Mouse (Mus musculus) Patski (cell line): Measurements from ENCODE around the gene Btaf1. TPM values are rescaled to one million over a fixed set of nuclear protein-coding genes. Genes with fewer than 3 reads are reported as not detected.

Source experiments
- ATAC-seq: fragments of 100-300 bp; one replicate; pipeline ENCODE4 v1.8.0; 2021
- CTCF ChIA-PET: fragments of 350-600 bp; sonication (Branson Sonifier 250); formaldehyde crosslinking; loops from one replicate; lab custom pipeline; 2022; ENCODE audit warnings: inconsistent platforms; lab: Charles Lee
- POLR2A ChIA-PET: fragments of 350-600 bp; sonication (Branson Sonifier 250); formaldehyde crosslinking; loops from one replicate; lab custom pipeline; 2022; ENCODE audit warnings: antibody characterized with exemption, inconsistent platforms; lab: Charles Lee
- DNase-seq: peaks from one replicate; pipeline ENCODE4 v3.0.0-alpha.2; 2011; ENCODE audit warnings: low read depth, low spot score
- H3K27me3 ChIP-seq: fragments of 371-371 bp; one replicate; pipeline ENCODE4 v1.5.1; 2021
- CTCF ChIP-seq: fragments of 100-300 bp; IDR thresholded peaks from one replicate; pipeline ENCODE4 v1.5.1; 2021
- in situ Hi-C: fragments of 300-500 bp; cut with MboI; formaldehyde crosslinking; loops from 3 replicates; pipeline ENCODE4 v1.11.1; 2018; ENCODE audit warnings: low pct_unique_long_range_greater_than_20kb, mixed read lengths
- polyA plus RNA-seq: library from polyadenylated mRNA; unstranded; gene quantifications from one replicate; pipeline ENCODE4 v1.2.3, GENCODE M21; 2021

Btaf1 gene
- polyA plus RNA-seq, 1 experiment from 2014 or later, result 24.3 TPM

GRCm38 (mm10) chr19:36919466-36919865 lies 6.4 kb upstream of the Btaf1 start, which contains the start of gene Fgfbp3:
Fgfbp3 (minus strand) TSS chr19:36919615.
- ATAC-seq (no peak), DNase-seq (no peak)
- no peaks in the 10 kb centered on the region for H3K27me3 ChIP-seq
- in situ Hi-C loops, result loop anchor here (5.0 kb wide), 2 partner anchors 102 to 302 kb away; no protein-coding TSS in a partner anchor
- CTCF ChIA-PET, result interaction anchor here (1.3 to 1.8 kb wide), 3 partner anchors 10 to 107 kb away, joined by 3 to 9 read pairs (median 6); no protein-coding TSS in a partner anchor
- TF ChIP-seq CTCF, result no peak
- POLR2A ChIA-PET, result interaction anchor here (1.6 kb wide), 1 partner anchor 24 kb away, joined by 7 read pairs; no protein-coding TSS in a partner anchor

- CTCF ChIA-PET, result interaction anchor here (0.8 to 2.2 kb wide), 10 partner anchors 12 to 81 kb away, joined by 3 to 10 read pairs (median 4); no protein-coding TSS in a partner anchor
- peak; percentile 57 for TF ChIP-seq CTCF
- in situ Hi-C loops, result loop anchor here (10.0 kb wide), 1 partner anchor 807 kb away; no protein-coding TSS in a partner anchor
- no peak for ATAC-seq
- no peak for DNase-seq
- no peaks in the 10 kb centered on the region for H3K27me3 ChIP-seq
- POLR2A ChIA-PET, result no interaction called here
Observed at GRCm38 (mm10) chr19:36922015-36922414, 3.9 kb upstream of the Btaf1 start.

GRCm38 (mm10) chr19:36922936-36923335 lies 2.9 kb upstream of the Btaf1 start:
- DNase-seq (no peak), ATAC-seq (no peak)
- CTCF ChIA-PET, result interaction anchor here (0.8 to 2.2 kb wide), 10 partner anchors 13 to 82 kb away, joined by 3 to 10 read pairs (median 4); no protein-coding TSS in a partner anchor
- in situ Hi-C loops, result loop anchor here (10.0 kb wide), 1 partner anchor 808 kb away; no protein-coding TSS in a partner anchor
- POLR2A ChIA-PET, result no interaction called here
- H3K27me3 ChIP-seq, result no peaks in the 10 kb centered on the region
- TF ChIP-seq CTCF, result no peak

DNA sequence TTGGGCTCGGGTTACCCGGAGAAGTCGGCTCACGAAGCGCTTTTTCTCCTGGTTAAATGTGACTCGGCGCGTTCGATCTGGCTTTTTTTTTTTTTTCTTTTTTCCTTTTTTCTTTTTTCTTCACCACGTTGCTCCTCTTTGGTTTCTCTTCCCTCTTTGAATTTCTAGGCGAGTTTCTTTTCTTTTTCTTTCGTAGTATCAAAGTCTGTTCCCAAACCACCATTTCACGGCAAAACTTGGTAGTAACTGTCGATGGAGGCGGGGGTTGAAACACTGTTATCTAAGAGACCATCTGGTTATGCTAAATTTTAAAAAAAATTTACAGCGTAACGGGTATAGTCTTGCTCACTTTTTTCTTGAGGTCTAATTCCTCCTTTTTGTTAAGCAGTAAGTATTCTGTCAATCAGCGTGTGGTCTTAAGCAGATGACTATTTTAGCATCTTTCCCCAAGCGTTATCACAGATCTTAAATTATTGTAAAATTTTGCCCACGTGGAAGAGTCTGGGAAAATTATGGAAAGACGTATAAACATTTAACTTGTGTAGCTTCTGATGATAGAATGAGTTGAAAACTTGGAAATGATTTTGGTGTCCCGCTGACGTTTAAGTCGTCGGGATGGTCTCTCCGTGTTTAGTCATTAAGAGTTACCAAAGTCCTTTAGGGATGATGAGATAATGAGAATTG lies 816 bp downstream of the Btaf1 start:
- no peaks in the 10 kb centered on the region for H3K27me3 ChIP-seq
- TF ChIP-seq CTCF, result no peak
- ChIA-PET POLR2A (interaction anchor here (0.7 to 1.0 kb wide), 3 partner anchors 8 to 520 kb away, joined by 3 to 6 read pairs (median 3); no protein-coding TSS in a partner anchor), CTCF (interaction anchor here (0.9 to 2.5 kb wide), 4 partner anchors 29 to 78 kb away, joined by 3 to 9 read pairs (median 4); no protein-coding TSS in a partner anchor)
- ATAC-seq (no peak), DNase-seq (no peak)
- in situ Hi-C loops, result loop anchor here (10.0 kb wide), 1 partner anchor 812 kb away; no protein-coding TSS in a partner anchor

- in situ Hi-C loops, result loop anchor here (10.0 kb wide), 1 partner anchor 813 kb away; no protein-coding TSS in a partner anchor
- TF ChIP-seq CTCF, result no peak
- CTCF ChIA-PET, result interaction anchor here (0.6 to 1.4 kb wide), 5 partner anchors 11 to 77 kb away, joined by 3 to 4 read pairs (median 3); no protein-coding TSS in a partner anchor
- DNase-seq (no peak), ATAC-seq (no peak)
- no peaks in the 10 kb centered on the region for H3K27me3 ChIP-seq
- POLR2A ChIA-PET, result interaction anchor here (0.6 to 0.7 kb wide), 2 partner anchors 10 to 1048 kb away, joined by 3 read pairs; no protein-coding TSS in a partner anchor
Observed at GRCm38 (mm10) chr19:36927800-36928361, 2.0 kb downstream of the Btaf1 start.

DNA sequence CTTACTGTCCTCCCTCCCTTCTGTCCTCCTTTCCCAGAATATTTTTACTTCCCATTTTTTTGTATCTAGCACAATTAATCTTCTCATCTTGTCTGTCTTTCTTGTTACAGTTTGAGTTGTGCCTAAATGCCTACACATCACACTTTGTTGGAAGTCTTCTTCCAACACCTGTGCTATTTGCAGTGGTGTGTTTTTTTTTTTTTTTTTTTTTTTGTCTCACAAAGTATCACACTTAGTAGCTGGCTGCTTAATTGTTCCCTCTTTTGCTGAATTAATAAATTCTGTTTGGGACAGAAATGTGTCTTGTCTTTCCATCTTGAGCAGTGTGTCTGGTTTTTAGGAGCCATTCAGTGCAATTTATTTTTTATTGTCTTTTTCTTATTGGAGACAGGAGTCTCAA lies 3.9 kb downstream of the Btaf1 start:
- CTCF ChIA-PET, result interaction anchor here (1.6 kb wide), 1 partner anchor 13 kb away, joined by 3 read pairs; no protein-coding TSS in a partner anchor
- in situ Hi-C loops, result loop anchor here (10.0 kb wide), 1 partner anchor 815 kb away; no protein-coding TSS in a partner anchor
- ATAC-seq, result no peak
- DNase-seq, result no peak
- H3K27me3 ChIP-seq, result no peaks in the 10 kb centered on the region
- TF ChIP-seq CTCF, result no peak
- POLR2A ChIA-PET, result interaction anchor here (0.6 to 1.2 kb wide), 3 partner anchors 8 to 180 kb away, joined by 3 to 5 read pairs (median 3); no protein-coding TSS in a partner anchor

GRCm38 (mm10) chr19:36932097-36932496 lies 6.2 kb downstream of the Btaf1 start:
- DNase-seq, result no peak
- TF ChIP-seq CTCF, result no peak
- no peaks in the 10 kb centered on the region for H3K27me3 ChIP-seq
- CTCF ChIA-PET, result interaction anchor here (1.7 kb wide), 1 partner anchor 11 kb away, joined by 3 read pairs; no protein-coding TSS in a partner anchor
- POLR2A ChIA-PET, result no interaction called here
- no peak for ATAC-seq
- in situ Hi-C loops, result no loop called here

DNA sequence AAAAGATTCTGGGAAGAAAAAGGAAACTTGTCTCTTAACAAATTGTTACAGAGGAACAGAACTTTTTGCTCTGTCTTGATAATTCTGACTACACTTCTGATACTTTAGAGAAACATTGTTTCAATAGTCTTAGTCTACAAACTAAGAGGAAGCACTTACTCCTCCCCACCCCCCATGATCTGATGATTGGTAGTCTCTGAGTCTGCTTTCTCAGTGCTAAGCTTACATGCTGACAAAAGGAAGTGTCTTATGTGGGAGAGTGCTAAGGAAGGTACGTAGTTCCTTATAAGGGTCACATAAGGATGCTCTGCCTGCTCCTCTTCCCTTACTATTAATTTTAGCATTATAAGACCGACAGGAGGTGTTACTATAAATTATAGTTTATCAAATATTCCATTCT lies 6.7 kb downstream of the Btaf1 start:
- CTCF ChIA-PET, result no interaction called here
- in situ Hi-C loops, result no loop called here
- H3K27me3 ChIP-seq, result no peaks in the 10 kb centered on the region
- POLR2A ChIA-PET, result no interaction called here
- DNase-seq (no peak), ATAC-seq (no peak)
- TF ChIP-seq CTCF, result no peak

DNA sequence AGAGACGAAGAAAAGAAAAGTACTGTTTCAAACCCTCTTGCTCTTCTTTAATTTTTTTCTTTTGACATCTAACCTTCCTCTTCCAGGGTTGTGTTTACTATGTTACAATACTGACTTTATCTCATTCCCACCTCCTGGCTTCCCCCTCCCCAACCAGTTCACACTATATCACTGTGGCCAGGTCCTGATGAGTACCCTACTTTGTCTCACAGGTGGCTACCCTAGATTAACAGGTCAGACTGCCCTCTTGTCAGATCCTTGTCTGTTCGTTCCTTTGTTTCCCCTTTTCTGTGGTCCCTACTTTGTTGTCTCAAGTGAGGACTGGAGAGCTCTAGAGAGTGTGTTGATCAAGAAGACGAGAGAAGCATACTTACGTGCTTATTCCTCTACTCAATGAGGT lies 10.4 kb downstream of the Btaf1 start:
- in situ Hi-C loops, result no loop called here
- no peak for ATAC-seq
- no peak for TF ChIP-seq CTCF
- CTCF ChIA-PET, result no interaction called here
- POLR2A ChIA-PET, result no interaction called here
- no peak for DNase-seq
- H3K27me3 ChIP-seq, result no peaks in the 10 kb centered on the region

- H3K27me3 ChIP-seq, result no peaks in the 10 kb centered on the region
- ChIA-PET CTCF (no interaction called here), POLR2A (interaction anchor here (0.6 to 1.1 kb wide), 2 partner anchors 8 to 10 kb away, joined by 3 to 5 read pairs; no protein-coding TSS in a partner anchor)
- in situ Hi-C loops, result no loop called here
- DNase-seq (no peak), ATAC-seq (no peak)
- TF ChIP-seq CTCF, result no peak
Observed at GRCm38 (mm10) chr19:36938008-36938407, 12.1 kb downstream of the Btaf1 start.
